Mouse (Mus musculus): ENCODE results near the gene Myl10.
"Not testable (repeated sequence)": the region's sequence is repeated elsewhere in the genome, so short reads cannot be mapped to it uniquely, and the experiment has no call there.

Myl10 gene

DNA sequence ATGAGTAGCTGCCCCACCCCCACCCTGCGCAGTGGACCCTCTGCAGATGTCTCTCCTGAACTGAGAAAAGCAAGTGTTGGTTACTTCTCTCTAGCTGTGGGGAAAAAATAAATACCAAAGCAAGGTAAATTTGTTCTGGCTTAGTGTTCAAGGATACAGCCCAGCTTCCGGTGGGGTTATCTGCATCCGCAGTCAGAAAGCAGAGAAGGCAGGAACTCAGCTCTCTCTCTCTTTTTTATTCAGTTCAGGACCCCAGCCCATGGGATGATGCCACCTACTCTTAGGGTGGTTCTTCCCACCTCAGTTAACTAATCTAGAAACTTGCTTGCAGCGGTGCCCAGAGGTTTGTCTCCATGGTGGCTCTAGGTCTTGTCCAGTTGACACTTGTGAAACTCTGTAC is at the start of gene Myl10:
TSS of gene Myl10 (plus strand) at position 363 of the 400 bp plus-strand sequence.
- no peak for DNase-seq

DNA sequence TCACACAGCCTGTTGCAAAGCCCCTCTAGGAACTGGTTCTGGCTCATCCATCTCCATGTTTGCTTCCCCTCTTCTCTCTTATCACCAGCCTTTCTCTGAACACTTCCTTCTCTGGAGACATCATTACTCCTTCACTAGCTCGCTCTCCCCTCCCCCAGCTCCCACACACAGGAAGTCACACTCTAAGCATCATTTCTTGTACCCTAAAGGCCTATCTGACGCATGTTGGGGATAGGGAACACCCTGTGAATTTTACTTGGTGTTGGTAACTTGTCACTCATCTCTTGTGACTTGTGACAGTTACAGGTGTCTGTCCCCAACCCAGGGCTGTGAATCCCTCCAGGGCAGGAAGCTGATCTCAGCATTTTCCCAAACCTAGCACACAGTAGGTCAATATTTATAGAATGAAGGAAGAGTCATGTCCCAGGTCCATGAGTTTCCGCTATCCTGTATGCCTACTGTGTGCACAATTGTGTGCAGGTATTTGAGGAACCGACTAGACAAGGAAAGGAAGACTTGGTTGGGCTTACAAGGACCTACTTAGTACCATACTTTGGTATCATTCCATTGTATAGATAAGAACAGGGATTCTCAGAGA is 46.1 kb upstream of the Myl10 start:
- no peak for DNase-seq

DNA sequence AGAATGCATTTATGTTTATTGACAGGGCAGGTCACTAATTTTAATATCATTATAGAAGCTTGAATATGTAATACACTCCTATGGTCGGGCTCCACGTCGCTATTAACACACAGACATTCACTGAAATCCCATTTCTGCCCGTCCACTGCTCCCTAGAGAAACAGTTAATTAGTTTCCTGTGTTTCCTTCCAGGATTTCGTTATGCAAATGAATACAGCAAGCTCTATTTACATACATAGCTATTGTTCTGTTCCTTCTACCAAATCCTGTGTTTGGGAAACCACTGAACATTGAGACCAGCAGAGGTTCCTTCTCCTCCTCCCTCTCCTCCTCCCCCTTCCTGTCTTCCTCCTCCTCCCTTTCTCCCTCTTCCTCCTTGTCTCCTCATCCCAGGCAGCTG is 43.9 kb upstream of the Myl10 start:
- no peak for DNase-seq

DNA sequence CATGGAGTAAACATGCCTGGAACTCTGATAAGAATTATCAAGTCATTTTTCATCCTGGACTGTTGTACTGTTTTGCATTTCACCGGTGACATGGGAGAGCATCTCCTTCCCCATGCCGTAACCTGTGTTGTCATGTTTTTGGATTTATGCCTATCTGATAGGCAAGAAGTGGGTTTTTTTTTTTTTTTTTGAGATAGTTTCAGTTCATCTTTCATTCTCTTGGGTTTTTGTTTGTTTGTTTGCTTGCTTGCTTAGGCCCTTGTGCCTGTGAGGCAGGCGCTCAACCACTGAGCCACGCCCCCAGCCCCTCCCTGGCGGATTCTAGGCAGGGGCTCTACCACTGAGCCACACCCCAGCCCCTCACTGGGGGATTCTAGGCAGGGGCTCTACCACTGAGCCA is 43.3 kb upstream of the Myl10 start:
- no peak for DNase-seq

DNA sequence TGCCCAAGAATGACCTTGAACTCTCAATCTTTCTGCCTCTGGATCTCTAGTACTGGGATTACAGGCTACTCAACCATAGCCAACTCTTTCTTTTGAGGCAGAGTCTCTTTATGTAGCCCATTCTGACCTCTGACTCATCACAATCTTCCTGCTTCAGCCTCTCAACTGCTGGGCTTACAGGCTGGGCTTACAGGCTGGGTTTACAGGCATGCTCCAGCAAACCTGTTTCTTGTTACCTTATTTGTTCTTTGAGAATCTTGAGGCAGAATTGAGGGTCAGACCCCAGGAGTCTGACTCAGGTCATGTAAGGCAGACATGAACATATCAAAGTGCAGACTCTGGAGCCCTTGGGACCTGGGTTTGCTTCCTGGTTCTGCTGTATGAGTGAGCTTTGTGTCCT is 38.5 kb upstream of the Myl10 start:
- DNase-seq, result no peak

DNA sequence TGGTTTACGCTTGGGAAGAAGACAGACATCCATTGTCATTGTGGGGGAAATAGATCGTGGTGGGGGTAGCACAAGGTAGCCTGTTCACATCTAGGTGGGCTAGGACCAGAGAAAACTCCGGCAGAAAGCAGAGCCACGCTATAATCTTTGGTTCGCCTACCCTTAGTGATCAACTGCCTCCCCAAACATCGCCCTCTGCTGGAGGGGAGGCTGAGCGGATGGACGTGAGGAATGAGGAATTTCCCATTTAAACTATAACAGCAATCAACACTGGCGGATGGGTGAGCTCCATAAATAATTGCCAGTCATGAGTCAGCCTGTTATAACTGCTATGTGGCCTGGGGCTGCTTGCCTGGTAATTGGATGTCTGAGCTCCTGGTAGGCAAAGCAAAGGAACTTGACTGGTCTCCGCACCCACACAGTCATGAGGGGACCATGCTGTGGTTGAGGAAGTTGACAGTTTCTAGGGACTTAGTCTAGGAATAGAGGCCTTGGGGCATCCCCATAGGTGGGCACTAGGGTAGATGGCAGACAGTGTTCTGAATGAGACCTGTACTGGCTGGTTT is 36.0 kb upstream of the Myl10 start:
- no peak for DNase-seq

DNA sequence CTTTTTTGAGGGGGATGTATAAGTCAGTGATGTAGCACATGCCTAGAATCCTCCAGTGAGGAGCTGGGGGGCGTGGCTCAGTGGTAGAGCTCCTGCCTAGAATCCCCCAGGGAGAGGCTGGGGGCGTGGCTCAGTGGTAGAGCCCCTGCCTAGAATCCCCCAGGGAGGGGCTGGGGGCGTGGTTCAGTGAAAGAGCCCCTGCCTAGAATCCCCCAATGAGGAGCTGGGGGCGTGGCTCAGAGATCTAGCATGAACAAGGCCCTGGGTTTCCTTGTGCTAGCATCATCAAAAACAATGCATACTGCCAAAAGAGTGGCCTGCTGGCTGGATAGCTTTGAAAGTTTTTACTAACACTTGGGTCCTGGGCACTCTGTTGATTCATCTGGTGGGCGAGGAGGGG is 32.2 kb upstream of the Myl10 start:
- not testable (repeated sequence) for DNase-seq

DNA sequence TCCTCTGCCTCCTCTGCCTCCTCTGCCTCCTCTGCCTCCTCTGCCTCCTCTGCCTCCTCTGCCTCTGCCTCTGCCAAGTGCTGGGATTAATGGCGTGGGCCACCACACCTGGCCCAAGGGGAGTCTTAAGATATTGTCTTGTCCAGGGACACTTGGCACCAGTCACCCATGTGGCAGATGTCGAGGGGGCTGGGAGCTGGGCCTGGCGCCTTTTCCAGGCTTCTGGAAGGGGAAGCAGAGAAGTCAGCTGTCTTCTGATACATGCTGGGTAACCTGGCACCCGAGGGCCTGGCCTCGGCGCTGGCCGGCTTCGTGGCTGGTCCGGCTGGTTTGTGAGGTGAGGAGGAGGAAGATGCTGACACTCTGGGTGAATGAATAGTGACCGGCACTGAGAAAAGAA is 30.7 kb upstream of the Myl10 start:
- no peak for DNase-seq

DNA sequence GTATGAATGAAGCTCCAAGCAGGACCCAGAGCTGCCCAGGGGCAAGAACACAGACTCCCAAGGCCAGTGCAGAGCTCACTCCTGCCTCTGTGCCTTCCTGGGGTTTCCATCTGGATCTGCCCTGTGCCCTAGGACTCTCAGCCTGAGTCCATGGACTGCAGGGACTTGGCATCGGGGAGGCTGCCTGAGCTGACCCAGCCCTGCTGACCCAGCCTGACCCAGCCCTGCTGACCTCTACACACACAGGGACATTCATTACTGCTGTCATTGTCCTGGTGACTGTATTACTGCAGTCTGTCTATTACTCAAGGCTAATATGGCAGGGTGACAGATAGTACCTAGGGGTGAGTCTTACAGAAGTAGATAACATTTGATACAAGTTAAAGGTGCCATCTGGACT is 30.1 kb upstream of the Myl10 start:
- DNase-seq, result no peak

DNA sequence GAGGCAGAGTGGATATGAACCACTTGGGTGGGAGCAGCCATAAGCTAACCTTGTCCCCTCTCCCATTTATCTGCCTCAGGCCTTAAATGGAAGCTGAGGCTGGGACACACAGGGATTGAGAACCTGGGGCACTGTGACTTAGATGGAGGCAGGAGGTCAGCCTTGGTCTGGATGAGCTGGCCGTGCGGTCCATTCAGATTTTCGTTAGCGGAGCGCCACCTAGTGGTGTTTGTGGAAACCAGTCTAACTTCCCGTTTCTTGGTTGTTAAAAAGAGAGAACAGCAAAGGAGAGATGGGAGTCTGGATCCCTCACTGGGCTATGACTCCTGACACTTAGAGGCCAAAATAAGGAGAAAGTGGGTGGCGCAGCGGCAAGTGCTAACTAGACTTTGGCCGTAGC is 28.4 kb upstream of the Myl10 start:
- peak; percentile 74 for DNase-seq

DNA sequence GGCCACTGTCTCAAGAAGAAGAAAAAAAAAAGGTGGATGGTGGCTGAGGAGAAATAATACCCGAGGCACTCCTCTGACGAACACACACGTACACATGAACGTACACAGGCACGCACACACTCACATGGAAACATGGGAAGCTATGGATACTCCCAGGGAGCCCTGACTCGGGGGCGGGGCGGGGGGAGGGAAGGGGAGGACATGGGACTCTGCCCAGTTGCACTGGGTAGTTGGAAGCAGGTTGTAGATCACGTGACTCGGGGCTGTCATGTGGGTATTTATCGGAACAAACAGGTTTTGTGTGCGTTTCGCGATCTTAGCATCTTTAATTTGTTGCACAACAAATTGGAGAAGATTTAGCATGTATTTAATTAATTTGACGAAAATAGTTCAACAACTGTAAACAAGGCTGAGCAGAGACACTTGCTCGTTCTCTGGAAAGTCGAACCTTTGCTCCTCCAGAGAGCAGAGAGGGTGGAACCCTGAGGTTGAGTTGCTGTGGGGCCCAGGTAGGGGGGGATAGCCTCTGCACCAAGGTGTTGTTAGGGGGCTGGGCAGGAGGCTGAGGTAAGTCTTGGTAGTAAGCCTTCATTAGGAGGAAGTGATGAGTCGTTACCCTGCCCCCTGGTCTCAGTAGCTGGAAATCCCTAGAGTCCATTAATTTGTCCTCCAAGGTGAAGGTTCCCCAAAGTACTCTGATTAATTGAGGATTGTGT is 16.5 kb upstream of the Myl10 start:
- DNase-seq, result no peak

DNA sequence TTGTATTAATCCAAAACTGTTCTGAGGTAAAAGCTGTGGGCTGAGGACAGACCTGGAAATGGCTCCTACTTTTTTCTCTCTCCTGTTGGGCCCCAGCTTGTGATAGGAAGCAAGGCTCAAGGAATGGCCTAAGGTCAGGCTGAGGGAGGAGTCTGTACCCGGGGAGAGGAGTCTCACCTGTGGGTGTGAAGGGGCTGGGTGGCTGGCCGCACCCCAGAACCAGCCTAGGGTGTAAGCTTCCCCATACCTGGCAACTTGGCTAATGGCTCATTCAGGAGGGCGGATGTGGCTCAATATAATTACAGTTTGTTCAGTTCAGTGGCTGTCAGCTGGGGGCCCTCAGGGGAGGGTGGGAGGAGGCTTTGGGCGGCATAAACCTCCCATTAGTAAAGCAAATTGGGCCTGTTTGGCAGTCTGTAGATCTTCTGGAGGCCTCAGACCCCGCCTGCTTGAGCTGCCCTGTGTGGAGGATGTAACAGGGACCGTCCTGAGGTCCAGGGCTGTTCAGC is 14.1 kb upstream of the Myl10 start:
- DNase-seq, result no peak

DNA sequence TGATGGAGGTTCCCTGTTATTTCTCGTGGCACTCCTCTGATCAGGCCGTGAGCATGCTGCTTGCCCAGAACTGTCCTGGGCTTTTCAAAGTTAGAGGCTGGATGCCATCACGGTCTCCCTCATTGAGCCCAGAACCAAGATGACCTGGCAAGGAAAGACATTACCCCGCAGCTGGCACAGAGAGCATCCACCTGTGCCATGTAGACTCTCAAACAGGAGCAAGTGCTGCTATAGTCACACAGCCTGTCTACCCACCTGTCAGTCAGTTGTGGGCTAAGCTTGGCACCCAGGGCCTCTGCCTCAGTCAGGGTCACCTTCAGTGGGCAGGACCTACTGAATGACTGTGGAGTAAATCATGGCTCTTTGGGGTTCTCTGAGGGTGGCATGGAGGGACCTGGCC is 6.6 kb upstream of the Myl10 start:
- no peak for DNase-seq

DNA sequence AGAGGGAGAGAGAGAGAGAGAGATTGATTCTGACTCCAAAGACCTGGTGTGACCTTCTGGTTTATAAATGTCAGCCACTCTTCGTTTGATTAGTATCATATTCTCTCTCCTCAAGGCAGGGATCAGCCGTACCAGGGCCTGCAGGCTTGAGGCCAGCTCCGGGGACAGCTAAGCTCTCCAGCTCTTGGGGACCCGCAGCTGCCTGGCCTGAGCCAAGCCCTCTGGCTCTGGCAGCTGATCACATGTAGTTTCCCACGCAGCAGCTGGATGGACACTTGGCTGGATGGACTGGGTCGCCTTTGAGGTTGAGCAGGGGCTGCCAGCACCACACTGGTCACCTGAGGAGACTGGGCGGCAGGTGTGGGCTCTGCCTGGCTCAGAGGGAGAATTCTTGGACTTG is 5.4 kb upstream of the Myl10 start:
- DNase-seq, result no peak

DNA sequence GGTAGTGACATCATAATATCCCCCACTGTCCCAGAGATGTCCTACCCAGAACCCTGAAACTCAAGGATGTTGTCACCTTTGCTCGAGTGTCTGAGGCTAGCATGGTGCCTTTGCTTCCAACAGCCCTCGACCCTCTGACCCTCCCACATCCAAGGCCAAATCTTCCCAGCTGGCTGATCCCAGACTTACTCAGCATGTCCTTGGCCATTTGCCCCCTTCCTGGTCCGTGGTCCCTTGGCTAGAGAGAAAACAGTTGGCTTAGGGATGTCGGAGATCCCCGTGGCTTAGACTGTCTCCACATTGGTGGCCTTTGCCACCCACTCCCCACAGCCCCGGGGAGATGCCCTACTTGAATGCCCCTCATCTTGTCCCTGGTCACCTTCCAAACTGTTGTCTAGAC is 4.1 kb upstream of the Myl10 start:
- DNase-seq, result no peak

DNA sequence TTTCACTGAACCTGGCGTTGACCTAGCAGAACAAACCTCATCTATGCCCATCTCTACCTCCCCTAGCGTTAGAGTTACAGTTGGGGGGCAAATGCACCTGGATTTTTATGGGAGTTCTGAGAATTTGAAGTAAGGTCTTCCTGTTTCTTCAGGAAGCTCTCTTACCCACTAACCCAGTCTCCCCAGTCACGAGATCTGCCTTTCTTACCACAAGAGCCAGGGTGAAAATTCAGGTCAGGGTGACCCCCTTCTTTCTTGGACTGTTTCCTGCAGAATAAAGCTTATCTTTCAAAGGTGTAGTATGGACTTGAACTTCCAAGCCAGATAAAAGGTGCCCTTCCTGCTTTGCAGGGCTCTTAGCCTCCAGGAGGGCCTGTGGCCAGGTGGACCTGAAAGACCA is 1.8 kb upstream of the Myl10 start:
- DNase-seq, result no peak

DNA sequence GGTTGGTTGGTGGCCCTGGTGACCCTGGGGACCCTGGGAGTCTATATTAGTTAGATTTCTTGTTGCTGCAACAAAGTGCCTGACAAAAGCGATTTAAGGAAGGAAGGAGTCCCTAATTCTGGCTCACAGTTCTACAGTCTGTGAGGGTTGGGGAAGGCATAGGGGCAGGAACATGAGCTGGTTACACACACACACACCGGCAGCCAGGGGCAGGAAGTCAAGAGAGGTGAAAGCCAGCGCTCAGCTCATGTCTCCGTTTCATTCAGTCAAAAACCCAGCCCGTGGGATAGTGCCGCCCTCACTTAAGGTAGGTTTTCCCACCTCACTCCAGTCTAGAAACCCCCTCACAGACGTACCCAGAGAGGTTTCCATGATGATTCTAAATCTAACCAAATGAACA is 472 bp downstream of the Myl10 start:
- DNase-seq, result no peak

DNA sequence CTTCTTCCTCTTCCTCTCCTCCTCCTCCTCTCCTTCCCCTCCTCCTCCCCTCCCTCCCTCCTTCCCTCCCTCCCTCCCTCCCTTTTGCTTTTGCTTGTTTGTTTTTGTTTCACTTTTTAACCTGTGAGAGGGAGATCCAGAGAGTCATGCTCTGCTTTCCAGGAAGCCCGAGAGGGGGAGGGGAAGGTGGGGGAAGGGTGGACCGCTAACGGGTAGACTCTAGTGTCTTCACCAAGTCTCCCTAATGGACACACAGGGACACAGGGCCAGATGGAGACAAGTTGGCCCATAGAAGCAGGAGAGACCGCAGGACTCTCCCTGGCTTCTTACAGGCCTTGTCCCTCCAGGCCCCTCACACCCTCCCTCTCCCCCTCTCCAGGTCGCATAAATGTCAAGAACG is 2.0 kb downstream of the Myl10 start:
- no peak for DNase-seq

DNA sequence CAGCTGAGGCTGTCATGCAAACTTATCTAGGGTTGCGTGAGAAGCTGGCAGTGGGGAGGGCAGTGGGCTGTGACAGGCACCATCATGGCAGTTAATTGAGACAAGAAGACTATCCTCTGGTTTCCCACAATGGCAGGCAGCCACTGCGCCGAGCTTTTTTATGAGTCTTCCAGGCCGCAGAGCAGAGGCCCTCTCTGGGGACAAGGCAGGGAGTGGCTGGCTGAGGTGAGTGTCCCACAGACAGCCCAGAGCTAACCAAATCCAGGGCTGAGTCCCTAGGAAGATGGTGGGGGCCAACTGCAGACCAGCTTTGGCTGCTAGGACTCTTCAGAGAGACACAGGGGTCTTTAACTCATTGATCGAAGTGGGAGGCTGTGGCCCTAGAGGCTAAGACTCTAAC is 3.6 kb downstream of the Myl10 start:
- DNase-seq, result no peak

DNA sequence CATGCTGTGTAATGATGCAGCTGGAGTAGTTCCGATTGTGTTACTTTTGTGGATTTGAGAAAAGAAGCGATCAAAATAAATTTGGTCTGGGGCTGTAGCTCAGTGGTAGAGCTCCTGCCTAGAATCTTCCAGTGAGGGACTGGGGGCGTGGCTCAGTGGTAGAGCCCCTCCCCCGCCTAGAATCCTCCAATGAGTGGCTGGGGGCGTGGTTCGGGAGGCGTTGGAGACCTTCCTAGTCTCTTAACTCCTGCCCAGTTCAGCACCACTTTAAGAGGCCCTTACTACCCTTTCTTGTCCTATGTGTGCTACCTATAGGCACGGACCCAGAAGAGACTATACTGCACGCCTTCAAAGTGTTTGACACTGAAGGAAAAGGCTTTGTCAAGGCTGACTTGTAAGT is 4.7 kb downstream of the Myl10 start:
- DNase-seq, result no peak

DNA sequence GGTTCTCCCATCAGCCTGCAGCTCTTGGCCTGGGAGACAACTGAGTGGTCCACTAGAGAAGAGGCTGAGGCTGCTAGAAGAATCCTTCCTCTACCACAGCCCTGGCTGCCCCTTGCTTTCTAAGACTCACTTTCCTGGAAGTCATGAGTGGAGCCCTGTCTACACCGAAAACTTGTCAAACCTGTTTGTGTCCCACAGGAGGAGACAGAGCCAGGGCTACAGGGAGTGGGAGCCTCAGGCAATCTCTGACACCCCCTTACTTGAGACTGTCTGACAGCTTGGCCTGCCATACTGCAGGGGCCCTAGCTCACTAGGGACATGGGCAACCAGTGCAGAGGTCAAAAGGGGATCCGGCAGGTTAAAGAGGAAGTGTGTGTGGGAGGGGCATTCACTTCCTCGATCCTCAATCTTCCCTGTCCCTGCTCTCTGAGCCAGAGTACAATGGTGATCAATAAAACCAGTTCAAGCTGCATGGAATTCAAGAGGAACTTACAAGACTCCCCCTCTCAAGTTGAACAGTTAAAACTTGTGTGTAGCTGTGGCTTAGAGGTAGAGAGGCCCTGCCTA is 9.3 kb downstream of the Myl10 start:
- no peak for DNase-seq

DNA sequence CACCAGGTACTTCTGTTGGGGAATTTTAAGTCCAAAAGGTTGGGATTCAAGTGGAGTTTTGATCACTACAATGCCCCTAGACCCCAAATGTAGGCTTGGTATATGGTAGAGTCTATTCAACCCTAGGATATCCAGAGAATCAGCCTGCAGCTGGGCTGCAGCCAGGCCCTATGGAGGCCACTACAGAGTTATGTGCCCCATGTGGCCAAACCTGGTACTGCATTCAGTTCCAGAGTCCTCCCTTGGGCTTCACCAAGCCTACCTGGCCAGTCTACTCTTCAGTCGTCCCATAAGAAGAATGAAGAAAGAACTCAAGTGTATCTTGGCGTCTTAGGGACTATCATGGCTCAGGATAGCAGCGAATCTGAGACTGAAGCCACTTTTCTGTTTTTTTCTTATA is 10.8 kb downstream of the Myl10 start:
- DNase-seq, result peak; percentile 70

DNA sequence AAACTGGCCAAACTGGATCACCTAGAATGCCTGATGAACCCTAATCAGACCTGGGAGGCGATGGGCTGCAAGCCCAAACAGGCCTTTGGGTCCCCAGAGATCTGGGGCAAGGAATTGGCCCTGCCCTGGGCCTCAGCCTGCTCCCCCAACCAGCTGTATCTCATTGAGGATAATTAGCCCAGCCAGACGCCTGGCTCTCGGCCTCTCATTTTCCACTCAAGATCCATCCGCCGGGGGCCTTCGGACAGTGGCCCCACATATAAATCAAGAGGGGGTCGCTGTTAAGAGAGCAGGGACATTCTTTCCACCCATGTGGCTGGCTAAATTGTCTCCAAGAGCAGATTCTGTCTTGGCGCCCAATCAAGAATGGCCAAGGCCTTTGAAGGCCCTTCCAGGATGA is 11.2 kb downstream of the Myl10 start:
- DNase-seq, result peak; percentile 2

DNA sequence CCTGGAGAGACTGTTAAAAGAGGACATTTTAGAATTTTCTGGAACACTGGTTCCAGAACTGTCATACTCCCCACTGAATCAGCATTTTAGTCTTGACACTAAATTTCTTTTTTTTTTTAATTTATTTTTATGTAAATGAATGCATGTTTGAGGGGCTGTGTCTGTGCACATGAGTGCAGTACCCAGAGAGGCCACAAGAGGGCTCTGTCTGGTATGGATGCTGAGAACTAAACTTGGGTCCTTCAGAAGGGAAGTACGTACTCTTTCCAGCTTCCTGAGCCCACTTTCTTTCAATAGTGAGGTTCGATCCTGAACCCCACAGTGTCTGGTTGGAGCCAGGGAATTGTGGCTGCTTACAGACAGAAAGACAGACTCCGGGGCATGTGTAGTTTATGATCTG is 12.6 kb downstream of the Myl10 start:
- DNase-seq, result no peak

Data from cerebellum, adult 8-10 months (tissue).